Mouse (Mus musculus): ENCODE measurements at regions not wholly inside any gene's neighbourhood (a gene's known extent, or its start where the extent isn't known, plus 50 kb on each side); places are given as distances from the start of the nearest gene placed in this dataset.

GRCm38 (mm10) chr5:99845565-99846255 lies 60.3 kb upstream of the Vamp9 start:
- ATAC-seq (ENCODE audit: low FRiP score) = no peak
- H3K27ac ChIP-seq (ENCODE audit: low read depth, low read length) = no peak overlapping the region

GRCm38 (mm10) chr5:99848158-99848988 lies 57.7 kb upstream of the Vamp9 start:
- H3K36me3 ChIP-seq (ENCODE audit: insufficient read depth, low read length) = no peaks in the 10 kb centered on the region

More at GRCm38 (mm10) chr5:99845565-99846255, 60.3 kb upstream of the Vamp9 start:
- H3K9ac ChIP-seq (replicated peaks; ENCODE audit: low read length, poor library complexity, severe bottlenecking) = no peak overlapping the region
- no peaks in the 10 kb centered on the region for H3K9me3 ChIP-seq (ENCODE audit: low read length)
- no peak for TF ChIP-seq CTCF (IDR thresholded peaks at IDR 0.05)
- 0 out of 2 replicates have a peak overlapping the region, but pooled peaks have one; percentile 7 for H3K4me2 ChIP-seq (ENCODE audit: low read depth, low read length, poor library complexity, severe bottlenecking)
- no peaks in the 10 kb centered on the region for H3K36me3 ChIP-seq (ENCODE audit: insufficient read depth, low read length)
- H3K27me3 ChIP-seq (ENCODE audit: insufficient read depth, low read length) = no peaks in the 10 kb centered on the region
- 0 out of 2 replicates have a peak, but pooled peaks cover 6% of the 10 kb centered on the region for H3K4me1 ChIP-seq (ENCODE audit: insufficient read depth, low read length)
- no peak overlapping the region for H3K4me3 ChIP-seq (ENCODE audit: low read depth, low read length)
- DNase-seq (ENCODE audit: low spot score) = peak; percentile 51
- 39% methylated on average over 11 of the region's 11 CpGs for WGBS

GRCm38 (mm10) chr5:99849001-99849400 lies 57.1 kb upstream of the Vamp9 start:
- H3K9ac ChIP-seq (replicated peaks; ENCODE audit: low read length, poor library complexity, severe bottlenecking) = no peak overlapping the region
- TF ChIP-seq CTCF (IDR thresholded peaks at IDR 0.05) = no peak
- DNase-seq (ENCODE audit: low spot score) = no peak
- no peak overlapping the region for H3K4me3 ChIP-seq (ENCODE audit: low read depth, low read length)
- H3K9me3 ChIP-seq (ENCODE audit: low read length) = no peaks in the 10 kb centered on the region
- no peaks in the 10 kb centered on the region for H3K36me3 ChIP-seq (ENCODE audit: insufficient read depth, low read length)
- WGBS = 41% methylated on average over 9 of the region's 9 CpGs
- no peak overlapping the region for H3K27ac ChIP-seq (ENCODE audit: low read depth, low read length)
- 0 out of 2 replicates have a peak, but pooled peaks cover 6% of the 10 kb centered on the region for H3K4me1 ChIP-seq (ENCODE audit: insufficient read depth, low read length)
- ATAC-seq (ENCODE audit: low FRiP score) = no peak
- no peaks in the 10 kb centered on the region for H3K27me3 ChIP-seq (ENCODE audit: insufficient read depth, low read length)
- no peak overlapping the region for H3K4me2 ChIP-seq (ENCODE audit: low read depth, low read length, poor library complexity, severe bottlenecking)

More at GRCm38 (mm10) chr5:99848158-99848988, 57.7 kb upstream of the Vamp9 start:
- Histone ChIP-seq H3K4me2 (ENCODE audit: low read depth, low read length, poor library complexity, severe bottlenecking) (no peak overlapping the region), H3K4me1 (ENCODE audit: insufficient read depth, low read length) (0 out of 2 replicates have a peak, but pooled peaks cover 6% of the 10 kb centered on the region), H3K27me3 (ENCODE audit: insufficient read depth, low read length) (no peaks in the 10 kb centered on the region), H3K4me3 (ENCODE audit: low read depth, low read length) (no peak overlapping the region), H3K27ac (ENCODE audit: low read depth, low read length) (no peak overlapping the region), H3K9ac (replicated peaks; ENCODE audit: low read length, poor library complexity, severe bottlenecking) (no peak overlapping the region), H3K9me3 (ENCODE audit: low read length) (no peaks in the 10 kb centered on the region)
- DNase-seq (ENCODE audit: low spot score) = no peak
- ATAC-seq (ENCODE audit: low FRiP score) = no peak
- 60% methylated on average over 17 of the region's 17 CpGs for WGBS
- TF ChIP-seq CTCF (IDR thresholded peaks at IDR 0.05) = no peak

- H3K27ac ChIP-seq (ENCODE audit: low read depth, low read length) = no peak overlapping the region
- ATAC-seq (ENCODE audit: low FRiP score) = no peak
- no peak for TF ChIP-seq CTCF (IDR thresholded peaks at IDR 0.05)
- DNase-seq (ENCODE audit: low spot score) = no peak
- H3K4me1 ChIP-seq (ENCODE audit: insufficient read depth, low read length) = no peaks in the 10 kb centered on the region
- 54% methylated on average over 4 of the region's 4 CpGs for WGBS
- no peaks in the 10 kb centered on the region for H3K36me3 ChIP-seq (ENCODE audit: insufficient read depth, low read length)
- H3K9ac ChIP-seq (replicated peaks; ENCODE audit: low read length, poor library complexity, severe bottlenecking) = no peak overlapping the region
- H3K4me2 ChIP-seq (ENCODE audit: low read depth, low read length, poor library complexity, severe bottlenecking) = no peak overlapping the region
- no peak overlapping the region for H3K4me3 ChIP-seq (ENCODE audit: low read depth, low read length)
- no peaks in the 10 kb centered on the region for H3K27me3 ChIP-seq (ENCODE audit: insufficient read depth, low read length)
- H3K9me3 ChIP-seq (ENCODE audit: low read length) = no peaks in the 10 kb centered on the region
Observed at GRCm38 (mm10) chr5:99852316-99852715, 53.7 kb upstream of the Vamp9 start.

Measured in midbrain, postnatal 0 days (tissue).